In genomic region chr5:30713299-30713675, GRCm38 (mm10) we compare ENCODE assay signal across 8 mouse cellular contexts. TPM values are rescaled to one million over a fixed set of nuclear protein-coding genes. Genes with fewer than 3 reads are reported as not detected.
DNase-seq lines count a peak whose midpoint lies in the region; ATAC-seq and TF ChIP-seq lines count a peak whose summit lies in the region.

No protein-coding gene starts in this region.

- DNase-seq in lung, embryonic 14.5 days = peak; percentile 43
- DNase-seq in lung, postnatal 25 days (ENCODE audit: low spot score) = no peak
- peak; percentile 65 for DNase-seq in limb, embryonic 10.5 days (ENCODE audit: low spot score)
- DNase-seq in thymus, adult 18-20 months = no peak

- no peaks in the 10 kb centered on the region for H3K36me3 ChIP-seq in lung, embryonic 14.5 days (ENCODE audit: insufficient read depth)
- H3K36me3 ChIP-seq in heart, embryonic 14.5 days (ENCODE audit: control insufficient read depth, insufficient read depth, low read length) = no peaks in the 10 kb centered on the region
- no peaks in the 10 kb centered on the region for H3K36me3 ChIP-seq in limb, embryonic 10.5 days
- H3K36me3 ChIP-seq in neural tube, embryonic 15.5 days = peaks cover 3% of the 10 kb centered on the region; the same call in 1 of the 2 replicates

- H3K27me3 ChIP-seq in lung, embryonic 14.5 days (ENCODE audit: insufficient read depth, low read length) = peaks cover 46% of the 10 kb centered on the region
- peaks cover 69% of the 10 kb centered on the region for H3K27me3 ChIP-seq in heart, embryonic 14.5 days (ENCODE audit: control insufficient read depth, insufficient read depth, low read length)
- H3K27me3 ChIP-seq in limb, embryonic 10.5 days (ENCODE audit: low read depth, poor library complexity, severe bottlenecking) = peaks cover 70% of the 10 kb centered on the region
- no peaks in the 10 kb centered on the region for H3K27me3 ChIP-seq in neural tube, embryonic 15.5 days (replicated peaks)

- peak overlapping the region; percentile 41 for H3K4me3 ChIP-seq in lung, embryonic 14.5 days (ENCODE audit: low read depth, low read length)
- H3K4me3 ChIP-seq in cortical plate, adult 2 months (ENCODE audit: insufficient read depth, low read length) = peak overlapping the region; percentile 84
- peak overlapping the region; percentile 40 to 53 for H3K4me3 ChIP-seq in heart, embryonic 14.5 days (ENCODE audit: control insufficient read depth in 1 of 2, insufficient read depth in 1 of 2, low read depth in 1 of 2, low read length in 2 of 2)
- peak overlapping the region; percentile 65 for H3K4me3 ChIP-seq in limb, embryonic 10.5 days
- H3K4me3 ChIP-seq in neural tube, embryonic 15.5 days (replicated peaks) = peak overlapping the region; percentile 75

- H3K9ac ChIP-seq in lung, embryonic 14.5 days = peak overlapping the region; percentile 47
- peak overlapping the region; percentile 45; the same call in 1 of the 2 replicates for H3K9ac ChIP-seq in heart, embryonic 14.5 days (ENCODE audit: low read length)
- H3K9ac ChIP-seq in neural tube, embryonic 15.5 days (replicated peaks) = peak overlapping the region; percentile 86

- WGBS in lung, embryonic 14.5 days = under 1% methylated on average over 20 of the region's 20 CpGs
- under 1% methylated on average over 20 of the region's 20 CpGs for WGBS in heart, embryonic 14.5 days
- 1% methylated on average over 20 of the region's 20 CpGs for WGBS in limb, embryonic 10.5 days
- 0% methylated on average over 20 of the region's 20 CpGs for WGBS in neural tube, embryonic 15.5 days

- no peak for ATAC-seq in lung, embryonic 14.5 days (ENCODE audit: insufficient read depth)
- ATAC-seq in heart, embryonic 14.5 days (ENCODE audit: insufficient number of reproducible peaks, insufficient read depth, low FRiP score, low read depth) = no peak
- ATAC-seq in neural tube, embryonic 15.5 days (ENCODE audit: low FRiP score) = peak; percentile 15
- ATAC-seq in erythroblast, adult 5-6 weeks (replicated peaks; ENCODE audit: low FRiP score, poor library complexity, severe bottlenecking) = no peak

- H3K9me3 ChIP-seq in lung, embryonic 14.5 days (ENCODE audit: low read depth, low read length) = no peaks in the 10 kb centered on the region
- no peaks in the 10 kb centered on the region for H3K9me3 ChIP-seq in heart, embryonic 14.5 days (ENCODE audit: control insufficient read depth, low read length)
- no peaks in the 10 kb centered on the region for H3K9me3 ChIP-seq in limb, embryonic 10.5 days (replicated peaks)
- H3K9me3 ChIP-seq in neural tube, embryonic 15.5 days (replicated peaks) = no peaks in the 10 kb centered on the region

- H3K4me1 ChIP-seq in lung, embryonic 14.5 days (ENCODE audit: insufficient read depth) = peaks cover 9% of the 10 kb centered on the region
- no peaks in the 10 kb centered on the region for H3K4me1 ChIP-seq in cortical plate, adult 2 months (ENCODE audit: control insufficient read depth, insufficient read depth, low read length)
- H3K4me1 ChIP-seq in heart, embryonic 14.5 days (ENCODE audit: control insufficient read depth in 2 of 2, insufficient read depth in 2 of 2, low read length in 2 of 2) = peaks cover 8 to 22% of the 10 kb centered on the region in 2 experiments; a peak in 3 of 4 replicates
- H3K4me1 ChIP-seq in limb, embryonic 10.5 days = peaks cover 32% of the 10 kb centered on the region
- H3K4me1 ChIP-seq in neural tube, embryonic 15.5 days = peaks cover 56% of the 10 kb centered on the region

- peak overlapping the region; percentile 74 for H3K4me2 ChIP-seq in lung, embryonic 14.5 days
- H3K4me2 ChIP-seq in heart, embryonic 14.5 days (ENCODE audit: low read length) = peak overlapping the region; percentile 95
- peak overlapping the region; percentile 85 for H3K4me2 ChIP-seq in neural tube, embryonic 15.5 days

- H3K27ac ChIP-seq in lung, embryonic 14.5 days (ENCODE audit: low read depth) = no peak overlapping the region
- no peak overlapping the region for H3K27ac ChIP-seq in cortical plate, adult 2 months (ENCODE audit: insufficient read depth, low read length)
- no peak overlapping the region for H3K27ac ChIP-seq in heart, embryonic 14.5 days (replicated peaks in 1 of 2; ENCODE audit: control insufficient read depth in 1 of 2, insufficient read depth in 1 of 2, low read depth in 2 of 2, low read length in 2 of 2)
- peak overlapping the region; percentile 65 for H3K27ac ChIP-seq in limb, embryonic 10.5 days
- H3K27ac ChIP-seq in neural tube, embryonic 15.5 days (replicated peaks) = peak overlapping the region; percentile 94

- TF ChIP-seq POLR2A in cortical plate, adult 2 months (IDR thresholded peaks at IDR 0.05; ENCODE audit: extremely low read depth, insufficient read depth, low read length) = no peak

- no peak for TF ChIP-seq CTCF in lung, embryonic 14.5 days (IDR thresholded peaks at IDR 0.05; ENCODE audit: low read depth)
- TF ChIP-seq CTCF in cortical plate, adult 2 months (IDR thresholded peaks at IDR 0.05; ENCODE audit: extremely low read depth, insufficient read depth, low read length) = no peak

RNA-seq across cellular contexts. Expression of gene Dpysl5, which starts 1.9 kb away (rescaled TPM):
- polyA plus RNA-seq in lung, embryonic 14.5 days (2014; fragmentation: Nextera tagmentation; extraction: Ambion mirVana) = 6.6 and 7.3 TPM in 2 replicates
- polyA plus RNA-seq in cortical plate, adult 2 months (2012; rRNA removed) = 16.9 and 18.9 TPM in 2 replicates
- 1.6 and 3.3 TPM in 2 replicates for polyA plus RNA-seq in heart, embryonic 14.5 days (2014; fragmentation: Nextera tagmentation; extraction: Ambion mirVana)
- polyA plus RNA-seq in limb, embryonic 10.5 days (2016; fragmentation: Nextera tagmentation; extraction: Ambion mirVana) = 4.3 and 4.9 TPM in 2 replicates
- 152 and 175 TPM in 2 replicates for polyA plus RNA-seq in neural tube, embryonic 15.5 days (2015; fragmentation: Nextera tagmentation; extraction: Ambion mirVana)
- total RNA-seq in erythroblast, adult 5-6 weeks (2015; ENCODE audit: low replicate concordance) = not detected in 2 replicates
- 0.09 TPM in 1 of 2 replicates, not detected in the other for total RNA-seq in erythroblast, adult 5-6 weeks (2017; ENCODE audit: low replicate concordance)

RNA-seq across cellular contexts. Expression of gene Cenpa, which starts 46.7 kb away (rescaled TPM):
- polyA plus RNA-seq in lung, embryonic 14.5 days (2014; fragmentation: Nextera tagmentation; extraction: Ambion mirVana) = 416 and 454 TPM in 2 replicates
- polyA plus RNA-seq in cortical plate, adult 2 months (2012; rRNA removed) = 7.1 and 7.6 TPM in 2 replicates
- 268 and 290 TPM in 2 replicates for polyA plus RNA-seq in heart, embryonic 14.5 days (2014; fragmentation: Nextera tagmentation; extraction: Ambion mirVana)
- 508 and 523 TPM in 2 replicates for polyA plus RNA-seq in limb, embryonic 10.5 days (2016; fragmentation: Nextera tagmentation; extraction: Ambion mirVana)
- polyA plus RNA-seq in neural tube, embryonic 15.5 days (2015; fragmentation: Nextera tagmentation; extraction: Ambion mirVana) = 33.0 and 73.4 TPM in 2 replicates
- 79.8 and 117 TPM in 2 replicates for total RNA-seq in erythroblast, adult 5-6 weeks (2015; ENCODE audit: low replicate concordance)
- 67.2 and 74.4 TPM in 2 replicates for total RNA-seq in erythroblast, adult 5-6 weeks (2017; ENCODE audit: low replicate concordance)

Comparison
In these comparisons a context has a peak if more than half of its experiments do, and no peak if none do; other contexts are left out.
1. DNase-seq: peak in lung, embryonic 14.5 days (single experiment) and limb, embryonic 10.5 days (single experiment); none in lung, postnatal 25 days (single experiment) and thymus, adult 18-20 months (0 of 2).
2. H3K27ac ChIP-seq: peak in limb, embryonic 10.5 days (single experiment) and neural tube, embryonic 15.5 days (single experiment); none in lung, embryonic 14.5 days (single experiment), cortical plate, adult 2 months (single experiment) and heart, embryonic 14.5 days (0 of 2).
3. Peak in every context shown above with its lines, with median percentiles within 50 percentile points of each other: H3K4me2 ChIP-seq, H3K4me3 ChIP-seq and H3K9ac ChIP-seq.